Mouse (Mus musculus) neural tube, embryonic 15.5 days (tissue): ENCODE results near the gene Snx25. TPM values are rescaled to one million over a fixed set of nuclear protein-coding genes. Genes with fewer than 3 reads are reported as not detected.

Experiments used
- ATAC-seq: fragments of 200-750 bp; cut with Nextera tagmentation; 2 replicates; pipeline ENCODE4 v1.8.0; 2017; ENCODE audit warnings: mild to moderate bottlenecking, moderate TSS enrichment, moderate library complexity; ENCODE audit not compliant: low FRiP score
- H3K27ac ChIP-seq: fragments of 300-500 bp; sonication (generic); replicated peaks from 2 replicates; pipeline ENCODE4 v1.5.1; 2015; ENCODE audit warnings: mild to moderate bottlenecking, inconsistent platforms
- H3K27me3 ChIP-seq: fragments of 300-500 bp; sonication (generic); replicated peaks from 2 replicates; pipeline ENCODE4 v1.6.1; 2015; ENCODE audit warnings: inconsistent platforms
- H3K36me3 ChIP-seq: fragments of 300-500 bp; sonication (generic); 2 replicates; pipeline ENCODE4 v1.6.1; 2015; ENCODE audit warnings: inconsistent platforms
- H3K4me1 ChIP-seq: fragments of 300-500 bp; sonication (generic); 2 replicates; pipeline ENCODE4 v1.6.1; 2015; ENCODE audit warnings: inconsistent platforms
- H3K4me2 ChIP-seq: fragments of 300-500 bp; sonication (generic); 2 replicates; pipeline ENCODE4 v1.6.1; 2015; ENCODE audit warnings: inconsistent platforms, mild to moderate bottlenecking, moderate library complexity
- H3K4me3 ChIP-seq: fragments of 300-500 bp; sonication (generic); replicated peaks from 2 replicates; pipeline ENCODE4 v1.5.1; 2015; ENCODE audit warnings: mild to moderate bottlenecking, inconsistent platforms
- H3K9ac ChIP-seq: fragments of 300-500 bp; sonication (generic); replicated peaks from 2 replicates; pipeline ENCODE4 v1.6.1; 2015; ENCODE audit warnings: mild to moderate bottlenecking, inconsistent platforms
- H3K9me3 ChIP-seq: fragments of 300-500 bp; sonication (generic); replicated peaks from 2 replicates; pipeline ENCODE4 v1.6.1; 2016; ENCODE audit warnings: inconsistent platforms
- WGBS: fragments of 180-500 bp; shearing (Covaris S2); methylation state at CpG from one replicate; pipeline ENCODE4 v1.1.7; 2015; ENCODE audit warnings: mixed read lengths; 5-methylcytosine and 5-hydroxymethylcytosine counted together
- polyA plus RNA-seq: library from polyadenylated mRNA; unstranded; fragments of >200 nt; fragmentation: Nextera tagmentation; extraction: Ambion mirVana; gene quantifications from 2 replicates; pipeline ENCODE4 v1.2.1, GENCODE M21; 2015

Gene Snx25
- polyA plus RNA-seq, 1 experiment from 2014 or later = 11.2 TPM

- Histone ChIP-seq H3K36me3 (no peaks in the 10 kb centered on the region), H3K27me3 (no peaks in the 10 kb centered on the region), H3K4me2 (no peak within 1 kb of the TSS), H3K9ac (no peak within 1 kb of the TSS), H3K27ac (no peak within 1 kb of the TSS), H3K4me3 (no peak within 1 kb of the TSS), H3K9me3 (no peaks in the 10 kb centered on the region), H3K4me1 (peaks cover 3% of the 10 kb centered on the region)
- ATAC-seq = no peak
- WGBS = 75% methylated on average over 4 of the region's 4 CpGs
Measured at GRCm38 (mm10) chr8:46005596-46005995, 146.4 kb downstream of the Snx25 start, which contains the start of gene Ankrd37. TSS of gene Ankrd37 (minus strand) at chr8:46005707.

- Histone ChIP-seq H3K4me3 (peak overlapping the region; percentile 67), H3K36me3 (peaks cover 14% of the 10 kb centered on the region), H3K9me3 (no peaks in the 10 kb centered on the region), H3K9ac (peak overlapping the region; percentile 77), H3K4me2 (peak overlapping the region; percentile 83), H3K27me3 (no peaks in the 10 kb centered on the region), H3K4me1 (peaks cover 14% of the 10 kb centered on the region), H3K27ac (peak overlapping the region; percentile 98)
- 3% methylated on average over 55 of the region's 55 CpGs for WGBS
- ATAC-seq = peak; percentile 99
Measured at GRCm38 (mm10) chr8:45999784-46000705, 151.9 kb downstream of the Snx25 start.

GRCm38 (mm10) chr8:45999138-45999783, 152.7 kb downstream of the Snx25 start, which contains the start of gene Lrp2bp:
TSS of gene Lrp2bp (plus strand) at chr8:45999303.
- peak within 1 kb of the TSS; percentile 98 for H3K27ac ChIP-seq
- peak within 1 kb of the TSS; percentile 77 for H3K9ac ChIP-seq
- no peaks in the 10 kb centered on the region for H3K27me3 ChIP-seq
- H3K4me2 ChIP-seq = peak within 1 kb of the TSS; percentile 83
- peaks cover 14% of the 10 kb centered on the region for H3K36me3 ChIP-seq
- ATAC-seq = peak; percentile 7
- H3K4me3 ChIP-seq = peak within 1 kb of the TSS; percentile 67
- no peaks in the 10 kb centered on the region for H3K9me3 ChIP-seq
- H3K4me1 ChIP-seq = peaks cover 14% of the 10 kb centered on the region
- WGBS = 2% methylated on average over 22 of the region's 22 CpGs

- H3K4me3 ChIP-seq = 0 out of 2 replicates have a peak overlapping the region, but pooled peaks have one; percentile 3
- peak overlapping the region; percentile 83 for H3K4me2 ChIP-seq
- H3K36me3 ChIP-seq = peaks cover 20% of the 10 kb centered on the region
- H3K4me1 ChIP-seq = peaks cover 14% of the 10 kb centered on the region
- no peak for ATAC-seq
- H3K9ac ChIP-seq = no peak overlapping the region
- H3K27ac ChIP-seq = no peak overlapping the region
- H3K27me3 ChIP-seq = no peaks in the 10 kb centered on the region
- 89% methylated on average over 2 of the region's 2 CpGs for WGBS
- no peaks in the 10 kb centered on the region for H3K9me3 ChIP-seq
Measured at GRCm38 (mm10) chr8:45998228-45998627, 153.7 kb downstream of the Snx25 start.

- Histone ChIP-seq H3K9me3 (no peaks in the 10 kb centered on the region), H3K9ac (no peak overlapping the region), H3K4me3 (no peak overlapping the region), H3K4me1 (peaks cover 14% of the 10 kb centered on the region), H3K4me2 (no peak overlapping the region), H3K27me3 (no peaks in the 10 kb centered on the region), H3K36me3 (peaks cover 23% of the 10 kb centered on the region), H3K27ac (no peak overlapping the region)
- ATAC-seq = no peak
- 92% methylated on average over 3 of the region's 3 CpGs for WGBS
Measured at GRCm38 (mm10) chr8:45995576-45995975, 156.4 kb downstream of the Snx25 start.

- no peak for ATAC-seq
- no peak overlapping the region for H3K4me2 ChIP-seq
- H3K27me3 ChIP-seq = no peaks in the 10 kb centered on the region
- H3K9me3 ChIP-seq = no peaks in the 10 kb centered on the region
- peaks cover 23% of the 10 kb centered on the region for H3K36me3 ChIP-seq
- no peak overlapping the region for H3K4me3 ChIP-seq
- no peak overlapping the region for H3K27ac ChIP-seq
- WGBS = 95% methylated on average over 2 of the region's 2 CpGs
- no peak overlapping the region for H3K9ac ChIP-seq
- peaks cover 7% of the 10 kb centered on the region for H3K4me1 ChIP-seq
Measured at GRCm38 (mm10) chr8:45994111-45994510, 157.8 kb downstream of the Snx25 start.

GRCm38 (mm10) chr8:45990631-45991310, 161.2 kb downstream of the Snx25 start:
- Histone ChIP-seq H3K4me2 (no peak overlapping the region), H3K9ac (no peak overlapping the region), H3K4me1 (no peaks in the 10 kb centered on the region), H3K36me3 (peaks cover 22% of the 10 kb centered on the region), H3K27ac (no peak overlapping the region), H3K27me3 (no peaks in the 10 kb centered on the region), H3K9me3 (no peaks in the 10 kb centered on the region), H3K4me3 (no peak overlapping the region)
- no peak for ATAC-seq
- WGBS = 84% methylated on average over 4 of the region's 4 CpGs

- H3K27me3 ChIP-seq = no peaks in the 10 kb centered on the region
- ATAC-seq = no peak
- H3K27ac ChIP-seq = no peak overlapping the region
- H3K4me3 ChIP-seq = no peak overlapping the region
- H3K9me3 ChIP-seq = no peaks in the 10 kb centered on the region
- H3K9ac ChIP-seq = no peak overlapping the region
- no peak overlapping the region for H3K4me2 ChIP-seq
- no peaks in the 10 kb centered on the region for H3K4me1 ChIP-seq
- H3K36me3 ChIP-seq = peaks cover 22% of the 10 kb centered on the region
- 61% methylated on average over 2 of the region's 2 CpGs for WGBS
Measured at GRCm38 (mm10) chr8:45988189-45988588, 163.8 kb downstream of the Snx25 start.

- Histone ChIP-seq H3K4me2 (no peak overlapping the region), H3K9me3 (no peaks in the 10 kb centered on the region), H3K27ac (no peak overlapping the region), H3K9ac (no peak overlapping the region), H3K36me3 (peaks cover 30% of the 10 kb centered on the region), H3K4me3 (no peak overlapping the region), H3K27me3 (no peaks in the 10 kb centered on the region), H3K4me1 (no peaks in the 10 kb centered on the region)
- WGBS = 86% methylated on average over 3 of the region's 3 CpGs
- ATAC-seq = no peak
Measured at GRCm38 (mm10) chr8:45986665-45987064, 165.3 kb downstream of the Snx25 start.
